Mouse (Mus musculus) kidney, adult 2 months (tissue): ENCODE results near the gene Satb1. TPM values are rescaled to one million over a fixed set of nuclear protein-coding genes. Genes with fewer than 3 reads are reported as not detected.

ENCODE experiments used
- DNase-seq: peaks from one replicate; pipeline ENCODE4 v3.0.0; 2021
- H3K27ac ChIP-seq: fragments of 200-500 bp; 2 replicates; pipeline ENCODE4 v1.5.1; 2012; ENCODE audit warnings: low read depth, low read length, control low read depth, inconsistent platforms; ENCODE audit not compliant: insufficient read depth
- H3K27me3 ChIP-seq: fragments of 200-500 bp; replicated peaks from 2 replicates; pipeline ENCODE4 v1.6.1; 2012; ENCODE audit warnings: mild to moderate bottlenecking, moderate library complexity, low read length, inconsistent platforms; ENCODE audit not compliant: control insufficient read depth, insufficient read depth
- H3K36me3 ChIP-seq: fragments of 200-500 bp; 2 replicates; pipeline ENCODE4 v1.6.1; 2012; ENCODE audit warnings: mild to moderate bottlenecking, moderate library complexity, low read length, inconsistent platforms; ENCODE audit not compliant: control insufficient read depth, insufficient read depth
- H3K4me1 ChIP-seq: fragments of 200-500 bp; 2 replicates; pipeline ENCODE4 v1.6.1; 2011; ENCODE audit warnings: low read length; ENCODE audit not compliant: control insufficient read depth, insufficient read depth
- H3K4me3 ChIP-seq: fragments of 200-500 bp; 2 replicates; pipeline ENCODE4 v1.5.1; 2011; ENCODE audit warnings: mild to moderate bottlenecking, low read depth, low read length, control low read depth; ENCODE audit not compliant: insufficient read depth
- CTCF ChIP-seq: fragments of 200-500 bp; conservative IDR thresholded peaks from 2 replicates; pipeline ENCODE4 v1.5.1; 2011; ENCODE audit warnings: low read depth, mild to moderate bottlenecking, control low read depth, low read length, moderate library complexity, mixed read lengths; ENCODE audit not compliant: insufficient read depth, insufficient read length
- POLR2A ChIP-seq: fragments of 200-500 bp; IDR thresholded peaks from one replicate; pipeline ENCODE4 v1.6.1; 2011; ENCODE audit warnings: low read depth, low read length, control low read depth
- WGBS: fragments of 180-500 bp; shearing (Covaris S2); methylation state at CpG from one replicate; pipeline ENCODE4 v1.1.7; 2018; 5-methylcytosine and 5-hydroxymethylcytosine counted together
- polyA plus RNA-seq: library from polyadenylated mRNA; depleted of rRNA; stranded (reverse); fragments of >200 nt; gene quantifications from 2 replicates; pipeline ENCODE4 v1.2.3, GENCODE M21; 2012

The Satb1 gene
- polyA plus RNA-seq, 1 experiment, result 4.3 TPM

DNA sequence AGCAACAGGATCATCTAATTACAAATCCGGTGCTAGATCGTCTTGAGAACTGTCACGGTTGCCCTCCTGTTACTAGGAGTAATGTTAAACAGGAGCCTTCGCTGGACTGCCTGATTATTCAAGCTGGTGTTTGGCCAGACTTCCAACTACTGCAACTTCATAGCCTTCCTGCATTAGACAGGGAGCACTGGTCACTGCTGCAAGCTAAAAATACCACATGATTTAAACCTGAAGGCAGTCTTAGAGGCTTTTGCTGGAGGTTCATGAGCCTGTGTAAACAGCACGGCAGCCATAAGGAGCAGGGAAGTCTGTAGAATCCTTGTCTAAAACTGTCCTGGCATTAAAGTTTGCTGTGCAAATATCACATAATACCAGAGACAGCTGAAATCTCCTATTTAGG lies 25.7 kb downstream of the Satb1 start:
- WGBS, result 59% methylated on average over 5 of the region's 5 CpGs
- H3K36me3 ChIP-seq, result no peaks in the 10 kb centered on the region
- H3K27ac ChIP-seq, result no peak overlapping the region

DNA sequence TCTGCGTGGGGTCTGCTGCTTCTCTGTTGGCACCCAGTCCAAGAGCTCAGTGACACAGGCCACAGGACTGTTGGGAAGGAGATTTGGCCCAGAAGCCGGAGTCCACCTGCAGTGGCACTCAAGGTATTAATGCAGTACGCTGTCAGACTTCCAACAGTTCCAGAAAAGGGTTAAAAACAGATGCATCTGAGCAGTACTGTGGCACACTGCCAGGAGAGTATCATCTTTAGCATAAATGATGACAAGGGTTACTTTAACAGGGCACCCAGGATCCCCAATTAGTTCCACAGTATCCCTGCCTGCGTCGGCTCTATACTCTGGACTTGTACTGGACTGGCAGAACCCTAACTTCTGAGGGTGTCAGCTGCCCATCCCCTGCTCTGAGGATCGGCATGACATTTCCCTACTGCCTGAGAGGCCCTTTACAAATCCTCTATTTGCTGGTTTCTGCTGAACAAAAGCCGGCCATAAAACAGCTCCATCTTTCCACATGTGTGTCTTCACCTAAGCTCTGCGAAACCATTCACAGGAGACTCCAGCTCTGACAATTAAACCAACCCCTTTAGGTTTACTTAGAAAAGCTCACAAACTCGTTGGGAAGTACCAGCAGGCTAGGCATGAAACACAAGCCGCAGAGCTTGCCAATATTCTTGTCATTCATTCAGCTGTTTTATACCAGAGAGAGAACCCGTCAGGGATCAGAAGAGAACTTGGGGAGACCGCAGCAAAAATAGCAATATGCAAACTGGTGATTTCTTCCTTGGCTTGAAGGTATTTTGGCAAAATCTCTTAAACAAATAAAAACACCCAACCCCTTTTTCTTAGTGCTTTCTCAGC lies 26.7 kb downstream of the Satb1 start:
- WGBS, result 80% methylated on average over 12 of the region's 12 CpGs
- no peak overlapping the region for H3K27ac ChIP-seq
- TF ChIP-seq CTCF, result no peak
- TF ChIP-seq POLR2A, result no peak
- H3K36me3 ChIP-seq, result no peaks in the 10 kb centered on the region
- DNase-seq, result no peak
- H3K4me3 ChIP-seq, result no peak overlapping the region
- no peaks in the 10 kb centered on the region for H3K27me3 ChIP-seq
- no peaks in the 10 kb centered on the region for H3K4me1 ChIP-seq

More for the DNA sequence above, 25.7 kb downstream of the Satb1 start:
- TF ChIP-seq CTCF (no peak), POLR2A (no peak)
- H3K4me3 ChIP-seq, result no peak overlapping the region
- no peaks in the 10 kb centered on the region for H3K4me1 ChIP-seq
- no peak for DNase-seq
- no peaks in the 10 kb centered on the region for H3K27me3 ChIP-seq

DNA sequence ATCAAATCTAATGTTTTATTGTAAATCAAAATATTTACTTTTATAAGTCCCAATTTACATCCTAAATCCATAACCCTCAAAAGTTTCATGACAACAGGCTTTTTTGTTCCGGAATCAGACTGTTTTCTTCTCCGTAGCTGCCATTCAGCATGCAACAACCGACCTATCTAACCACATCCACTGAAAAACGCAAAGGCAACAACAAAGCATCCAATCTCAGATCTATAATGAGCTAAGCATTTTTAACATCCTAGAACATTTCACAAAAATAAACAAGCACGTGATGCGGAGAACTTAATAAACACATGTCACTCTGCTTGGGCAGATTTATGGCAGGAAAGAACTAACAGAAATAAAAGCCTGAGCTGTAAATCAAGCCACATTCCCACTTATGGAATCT lies 32.9 kb downstream of the Satb1 start:
- no peak overlapping the region for H3K4me3 ChIP-seq
- WGBS, result 70% methylated on average over 6 of the region's 6 CpGs
- H3K4me1 ChIP-seq, result no peaks in the 10 kb centered on the region
- DNase-seq, result no peak
- no peaks in the 10 kb centered on the region for H3K36me3 ChIP-seq
- no peak overlapping the region for H3K27ac ChIP-seq
- no peak for TF ChIP-seq POLR2A
- TF ChIP-seq CTCF, result no peak
- no peaks in the 10 kb centered on the region for H3K27me3 ChIP-seq

DNA sequence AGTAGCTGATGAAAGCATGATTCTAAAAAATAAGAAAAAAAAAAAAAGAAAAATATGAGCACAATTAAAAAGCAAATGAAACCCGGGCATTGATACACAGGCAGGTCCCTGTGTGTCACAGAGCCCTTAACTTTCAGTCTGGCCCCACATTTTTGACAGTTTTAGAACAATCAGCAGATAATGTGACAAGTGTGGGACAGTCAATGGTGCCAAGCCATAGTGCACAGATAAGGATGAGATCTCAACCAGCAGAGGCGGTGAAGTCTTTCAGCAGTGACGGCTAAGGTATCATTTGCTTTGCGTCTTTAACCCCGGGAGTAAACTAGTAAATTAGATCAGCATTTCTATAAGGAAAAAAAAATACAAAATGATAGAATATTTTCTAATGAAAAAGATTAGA lies 36.6 kb downstream of the Satb1 start:
- TF ChIP-seq CTCF (no peak), POLR2A (no peak)
- Histone ChIP-seq H3K36me3 (no peaks in the 10 kb centered on the region), H3K27ac (no peak overlapping the region), H3K4me3 (no peak overlapping the region), H3K27me3 (no peaks in the 10 kb centered on the region), H3K4me1 (no peaks in the 10 kb centered on the region)
- DNase-seq, result no peak
- WGBS, result 91% methylated on average over 5 of the region's 5 CpGs

DNA sequence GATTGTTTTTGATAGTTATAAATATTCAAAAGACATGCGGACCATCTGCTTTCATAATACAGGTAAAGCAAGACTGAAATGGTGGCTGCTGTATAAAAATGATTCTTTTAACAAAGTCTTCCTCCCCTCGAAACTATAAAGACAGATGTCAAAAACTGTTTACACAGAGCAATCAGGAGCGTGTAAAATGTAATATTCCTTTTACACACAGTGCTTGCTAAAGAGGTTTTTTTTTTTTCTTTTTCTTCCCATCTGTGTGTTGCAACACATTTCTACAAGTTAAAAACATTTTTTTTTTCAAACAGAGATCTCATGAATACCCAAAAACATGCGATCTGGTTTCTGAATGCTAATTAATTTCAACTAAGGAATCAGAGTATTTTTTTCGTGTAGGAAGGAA lies 41.9 kb downstream of the Satb1 start:
- Histone ChIP-seq H3K4me1 (no peaks in the 10 kb centered on the region), H3K36me3 (no peaks in the 10 kb centered on the region), H3K27me3 (no peaks in the 10 kb centered on the region), H3K4me3 (no peak overlapping the region), H3K27ac (no peak overlapping the region)
- WGBS, result 87% methylated on average over 5 of the region's 5 CpGs
- TF ChIP-seq POLR2A (no peak), CTCF (no peak)
- no peak for DNase-seq

DNA sequence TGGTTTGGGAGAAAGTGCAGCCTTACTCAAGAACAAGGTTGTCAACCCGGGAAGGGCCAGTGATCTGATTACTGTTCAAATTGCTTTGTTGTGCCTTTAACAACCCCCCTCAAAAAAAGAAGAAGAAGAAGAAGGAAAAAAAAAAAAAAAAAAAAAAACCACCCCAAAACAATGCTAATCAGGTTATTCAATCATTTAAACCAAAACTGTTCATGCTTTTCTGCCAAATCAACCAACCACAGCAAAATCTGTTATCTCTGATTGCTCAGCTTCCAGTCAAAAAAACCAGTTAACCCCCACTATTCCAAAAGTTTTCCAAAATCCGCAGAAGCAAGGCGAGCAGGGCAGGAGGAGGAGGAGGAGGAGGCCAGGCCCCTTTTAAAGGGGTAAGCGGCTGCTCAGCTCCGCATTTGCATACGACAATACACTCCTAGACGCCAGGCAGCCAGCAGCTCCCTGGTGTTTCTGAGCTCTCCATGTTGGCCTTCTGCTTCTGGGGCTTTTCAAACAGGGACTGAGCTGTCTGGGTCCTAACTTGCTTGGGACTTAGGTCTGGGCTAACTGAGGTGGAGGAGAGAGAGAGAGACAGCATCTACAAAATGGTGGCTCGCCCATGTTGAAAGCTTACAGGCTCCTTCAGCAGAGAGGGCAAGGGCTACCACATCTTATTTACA lies 42.6 kb downstream of the Satb1 start:
- DNase-seq, result no peak
- Histone ChIP-seq H3K4me3 (no peak overlapping the region), H3K4me1 (no peaks in the 10 kb centered on the region), H3K27ac (no peak overlapping the region), H3K36me3 (no peaks in the 10 kb centered on the region), H3K27me3 (no peaks in the 10 kb centered on the region)
- 41% methylated on average over 8 of the region's 8 CpGs for WGBS
- TF ChIP-seq CTCF (no peak), POLR2A (no peak)

DNA sequence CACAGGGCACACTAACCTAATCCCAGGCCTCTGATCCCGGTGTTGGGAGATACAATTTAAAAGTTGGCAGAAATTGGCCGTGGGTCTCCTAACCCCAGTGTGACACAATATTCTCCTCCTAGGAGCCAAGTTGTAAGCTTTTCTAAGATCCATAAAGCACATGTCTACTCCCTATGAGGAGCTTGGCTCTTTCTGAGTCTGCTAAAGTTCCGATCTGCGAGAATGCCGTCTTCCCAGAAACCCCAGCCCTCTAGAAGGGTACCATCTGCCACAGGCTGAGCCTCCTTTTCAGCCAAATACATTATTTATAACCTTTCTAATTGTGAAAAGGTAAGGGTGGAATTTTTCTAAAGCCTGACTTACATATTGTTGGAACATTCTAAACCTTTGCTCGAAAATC lies 43.3 kb downstream of the Satb1 start:
- TF ChIP-seq CTCF (no peak), POLR2A (no peak)
- DNase-seq, result no peak
- 89% methylated on average over 6 of the region's 6 CpGs for WGBS
- H3K36me3 ChIP-seq, result no peaks in the 10 kb centered on the region
- H3K4me1 ChIP-seq, result no peaks in the 10 kb centered on the region
- H3K27ac ChIP-seq, result no peak overlapping the region
- H3K27me3 ChIP-seq, result no peaks in the 10 kb centered on the region
- H3K4me3 ChIP-seq, result no peak overlapping the region
